Mouse (Mus musculus) thymus, adult 2 months (tissue): ENCODE results near the gene B4galnt4. TPM values are rescaled to one million over a fixed set of nuclear protein-coding genes. Genes with fewer than 3 reads are reported as not detected.

ENCODE experiments used
- DNase-seq: peaks from one replicate; pipeline ENCODE4 v3.0.0; 2021
- H3K27ac ChIP-seq: fragments of 200-500 bp; 2 replicates; pipeline ENCODE4 v1.5.1; 2012; ENCODE audit warnings: low read length, control low read depth; ENCODE audit not compliant: control insufficient read depth, insufficient read depth
- H3K27me3 ChIP-seq: fragments of 200-500 bp; 2 replicates; pipeline ENCODE4 v1.6.1; 2012; ENCODE audit warnings: mild to moderate bottlenecking, low read length, moderate library complexity, mixed read lengths; ENCODE audit not compliant: control insufficient read depth, insufficient read depth
- H3K36me3 ChIP-seq: fragments of 200-500 bp; 2 replicates; pipeline ENCODE4 v1.6.1; 2012; ENCODE audit warnings: mild to moderate bottlenecking, low read length, moderate library complexity; ENCODE audit not compliant: control insufficient read depth, insufficient read depth
- H3K4me1 ChIP-seq: fragments of 200-500 bp; replicated peaks from 2 replicates; pipeline ENCODE4 v1.6.1; 2012; ENCODE audit warnings: low read length; ENCODE audit not compliant: control insufficient read depth, insufficient read depth
- H3K4me3 ChIP-seq: fragments of 200-500 bp; 2 replicates; pipeline ENCODE4 v1.5.1; 2012; ENCODE audit warnings: mild to moderate bottlenecking, low read length, control low read depth, moderate library complexity; ENCODE audit not compliant: control insufficient read depth, insufficient read depth
- CTCF ChIP-seq: fragments of 200-500 bp; IDR thresholded peaks from 2 replicates; pipeline ENCODE4 v1.5.1; 2012; ENCODE audit warnings: mild to moderate bottlenecking, control low read depth, low read length, moderate library complexity, borderline replicate concordance; ENCODE audit not compliant: control insufficient read depth, poor library complexity, insufficient read depth; ENCODE audit errors: extremely low read depth
- POLR2A ChIP-seq: fragments of 200-500 bp; IDR thresholded peaks from 2 replicates; pipeline ENCODE4 v1.6.1; 2012; ENCODE audit warnings: mild to moderate bottlenecking, low read length, control low read depth, moderate library complexity; ENCODE audit not compliant: control insufficient read depth, poor library complexity, insufficient read depth; ENCODE audit errors: extremely low read depth
- WGBS: fragments of 180-500 bp; shearing (Covaris S2); methylation state at CpG from one replicate; pipeline ENCODE4 v1.1.7; 2018; 5-methylcytosine and 5-hydroxymethylcytosine counted together
- polyA plus RNA-seq: library from polyadenylated mRNA; depleted of rRNA; stranded (reverse); fragments of >200 nt; gene quantifications from 2 replicates; pipeline ENCODE4 v1.2.3, GENCODE M21; 2012

Gene B4galnt4
- polyA plus RNA-seq, 1 experiment, result 1.4 TPM

GRCm38 (mm10) chr7:141070058-141070862 is 9.4 kb downstream of the B4galnt4 start:
- H3K36me3 ChIP-seq, result no peaks in the 10 kb centered on the region
- peak; percentile 76 for DNase-seq
- H3K27ac ChIP-seq, result no peak overlapping the region
- TF ChIP-seq CTCF (peak; percentile 61; the same call in 1 of the 2 replicates), POLR2A (no peak)
- WGBS, result 5% methylated on average over 51 of the region's 51 CpGs
- peak overlapping the region; percentile 35 for H3K4me3 ChIP-seq
- H3K4me1 ChIP-seq, result peaks cover 29% of the 10 kb centered on the region
- peaks cover 7% of the 10 kb centered on the region for H3K27me3 ChIP-seq

- peaks cover 7% of the 10 kb centered on the region for H3K27me3 ChIP-seq
- WGBS, result 6% methylated on average over 23 of the region's 23 CpGs
- H3K4me1 ChIP-seq, result peaks cover 29% of the 10 kb centered on the region
- peak; percentile 97 for TF ChIP-seq CTCF
- no peak for TF ChIP-seq POLR2A
- H3K36me3 ChIP-seq, result no peaks in the 10 kb centered on the region
- peak overlapping the region; percentile 61 for H3K27ac ChIP-seq
- DNase-seq, result peak; percentile 80
- peak overlapping the region; percentile 17; the same call in 1 of the 2 replicates for H3K4me3 ChIP-seq
Observed at GRCm38 (mm10) chr7:141072017-141072745, 11.3 kb downstream of the B4galnt4 start.

- TF ChIP-seq CTCF (no peak), POLR2A (no peak)
- peaks cover 21% of the 10 kb centered on the region for H3K4me1 ChIP-seq
- H3K27me3 ChIP-seq, result peaks cover 7% of the 10 kb centered on the region
- H3K27ac ChIP-seq, result no peak overlapping the region
- WGBS, result 72% methylated on average over 4 of the region's 4 CpGs
- no peaks in the 10 kb centered on the region for H3K36me3 ChIP-seq
- DNase-seq, result no peak
- H3K4me3 ChIP-seq, result no peak overlapping the region
Observed at GRCm38 (mm10) chr7:141073782-141074181, 12.9 kb downstream of the B4galnt4 start.

- H3K27me3 ChIP-seq, result no peaks in the 10 kb centered on the region
- TF ChIP-seq CTCF (no peak), POLR2A (no peak)
- H3K27ac ChIP-seq, result no peak within 1 kb of the TSS
- no peaks in the 10 kb centered on the region for H3K36me3 ChIP-seq
- WGBS, result 97% methylated on average over 15 of the region's 15 CpGs
- H3K4me1 ChIP-seq, result peaks cover 4% of the 10 kb centered on the region
- no peak within 1 kb of the TSS for H3K4me3 ChIP-seq
- no peak for DNase-seq
Observed at GRCm38 (mm10) chr7:141077841-141078240, 16.9 kb downstream of the B4galnt4 start, which contains the start of gene Pkp3. Gene Pkp3, plus strand, starts transcription at chr7:141078218.

- Histone ChIP-seq H3K36me3 (no peaks in the 10 kb centered on the region), H3K4me1 (peaks cover 3% of the 10 kb centered on the region), H3K27ac (no peak overlapping the region), H3K4me3 (no peak overlapping the region), H3K27me3 (no peaks in the 10 kb centered on the region)
- DNase-seq, result no peak
- 93% methylated on average over 4 of the region's 4 CpGs for WGBS
- TF ChIP-seq POLR2A, result no peak
- no peak for TF ChIP-seq CTCF
Observed at GRCm38 (mm10) chr7:141078876-141079275, 18.0 kb downstream of the B4galnt4 start.
